Mouse (Mus musculus) midbrain, embryonic 11.5 days (tissue): ENCODE measurements around the gene Gna14. TPM values are rescaled to one million over a fixed set of nuclear protein-coding genes. Genes with fewer than 3 reads are reported as not detected.

Experiments
- ATAC-seq: fragments of 200-750 bp; cut with Nextera tagmentation; 2 replicates; pipeline ENCODE4 v1.8.0; 2017; ENCODE audit warnings: moderate TSS enrichment, moderate library complexity; ENCODE audit not compliant: low FRiP score
- DNase-seq: peaks from one replicate; pipeline ENCODE4 v3.0.0; 2015; ENCODE audit warnings: low spot score; ENCODE audit errors: missing footprints
- H3K27ac ChIP-seq: fragments of 300-500 bp; sonication (generic); 2 replicates; pipeline ENCODE4 v1.5.1; 2014; ENCODE audit warnings: low read depth, low read length
- H3K27me3 ChIP-seq: fragments of 300-500 bp; sonication (generic); 2 replicates; pipeline ENCODE4 v1.6.1; 2014; ENCODE audit warnings: mild to moderate bottlenecking, low read length, moderate library complexity, mixed read lengths; ENCODE audit not compliant: control insufficient read depth, insufficient read depth
- H3K36me3 ChIP-seq: fragments of 300-500 bp; sonication (generic); 2 replicates; pipeline ENCODE4 v1.6.1; 2014; ENCODE audit warnings: mild to moderate bottlenecking, low read length, moderate library complexity, mixed read lengths; ENCODE audit not compliant: control insufficient read depth, insufficient read depth
- H3K4me1 ChIP-seq: fragments of 300-500 bp; sonication (generic); 2 replicates; pipeline ENCODE4 v1.6.1; 2014; ENCODE audit warnings: low read length; ENCODE audit not compliant: control insufficient read depth, insufficient read depth
- H3K4me2 ChIP-seq: fragments of 300-500 bp; sonication (generic); 2 replicates; pipeline ENCODE4 v1.6.1; 2014; ENCODE audit warnings: mild to moderate bottlenecking, moderate library complexity
- H3K4me3 ChIP-seq: fragments of 300-500 bp; sonication (generic); 2 replicates; pipeline ENCODE4 v1.5.1; 2014; ENCODE audit warnings: low read depth, low read length
- H3K9ac ChIP-seq: fragments of 300-500 bp; sonication (generic); 2 replicates; pipeline ENCODE4 v1.6.1; 2014; ENCODE audit warnings: low read length
- H3K9me3 ChIP-seq: fragments of 300-500 bp; sonication (generic); 2 replicates; pipeline ENCODE4 v1.6.1; 2016; ENCODE audit warnings: low read length; ENCODE audit not compliant: control insufficient read depth
- WGBS: fragments of 180-500 bp; shearing (Covaris S2); extraction: QIAGEN DNeasy Blood & Tissue Kit; methylation state at CpG from one replicate; pipeline ENCODE4 v1.1.7; 2014; 5-methylcytosine and 5-hydroxymethylcytosine counted together
- polyA plus RNA-seq: library from polyadenylated mRNA; unstranded; fragments of >200 nt; fragmentation: Nextera tagmentation; extraction: Ambion mirVana; gene quantifications from 2 replicates; pipeline ENCODE4 v1.2.1, GENCODE M21; 2014

The Gna14 gene
- polyA plus RNA-seq, 1 experiment from 2014 or later: 0.18 TPM

DNA sequence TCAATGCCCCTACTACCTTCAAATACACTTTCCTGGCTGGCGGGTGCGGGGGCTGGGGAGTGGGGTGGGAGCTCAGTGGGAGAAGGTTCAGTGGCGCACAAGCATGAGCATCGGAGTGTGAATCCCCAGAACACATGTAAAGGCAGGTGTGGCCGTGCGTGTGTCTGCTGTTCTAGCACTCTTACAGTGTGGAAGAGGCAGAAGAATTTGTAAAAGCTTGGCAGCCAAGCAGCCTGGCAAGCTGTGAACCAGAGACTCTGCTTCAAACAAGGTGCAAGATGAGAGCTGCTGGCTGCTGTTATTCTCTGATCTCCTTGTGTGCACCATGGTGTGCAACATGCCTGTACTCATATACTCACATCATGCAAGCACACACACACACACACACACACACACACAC lies 11.1 kb downstream of the Gna14 start:
- no peaks in the 10 kb centered on the region for H3K36me3 ChIP-seq
- H3K27me3 ChIP-seq: no peaks in the 10 kb centered on the region
- DNase-seq (no peak), ATAC-seq (no peak)
- H3K27ac ChIP-seq: no peak overlapping the region
- no peak overlapping the region for H3K4me2 ChIP-seq
- no peaks in the 10 kb centered on the region for H3K4me1 ChIP-seq
- H3K4me3 ChIP-seq: no peak overlapping the region
- H3K9me3 ChIP-seq: no peaks in the 10 kb centered on the region
- no peak overlapping the region for H3K9ac ChIP-seq
- 93% methylated on average over 6 of the region's 6 CpGs for WGBS

DNA sequence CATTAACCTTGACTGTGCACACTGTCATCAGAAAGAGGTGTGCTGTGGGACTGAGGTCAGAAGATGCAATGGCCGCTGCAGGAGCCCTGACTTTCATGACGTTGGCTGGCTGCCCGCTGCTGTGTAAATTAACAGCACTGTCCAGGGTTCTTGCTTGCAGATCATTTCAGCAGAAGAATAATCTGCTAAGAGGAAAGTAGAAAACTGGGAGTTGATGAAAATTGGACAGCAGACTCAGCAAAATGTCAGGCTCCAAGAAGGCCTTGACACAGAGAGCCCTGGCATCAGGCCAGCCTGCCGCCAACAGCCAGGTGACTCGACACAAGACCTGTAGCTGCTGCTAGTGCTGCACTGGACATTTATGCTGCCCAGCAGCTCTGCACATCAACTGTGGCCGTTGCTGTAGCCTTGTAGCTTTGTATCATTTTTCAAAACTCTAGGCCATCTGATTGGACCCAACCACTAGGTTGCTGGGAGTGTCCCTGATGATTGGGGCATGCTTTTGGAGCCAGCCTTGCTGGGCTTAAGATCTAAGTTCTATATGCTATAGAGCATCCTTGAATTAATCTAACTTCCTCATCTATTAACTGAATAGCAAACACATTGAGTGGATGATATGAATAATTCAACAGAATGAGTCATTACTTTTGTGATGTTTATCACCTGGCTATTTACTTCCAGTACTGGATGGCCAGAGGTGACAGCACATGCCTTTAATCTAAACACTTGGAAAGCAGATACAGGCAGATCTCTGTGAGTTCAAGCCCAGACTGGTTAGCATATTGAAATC lies 12.5 kb downstream of the Gna14 start:
- no peak overlapping the region for H3K9ac ChIP-seq
- ATAC-seq: no peak
- DNase-seq: no peak
- no peaks in the 10 kb centered on the region for H3K36me3 ChIP-seq
- no peaks in the 10 kb centered on the region for H3K27me3 ChIP-seq
- no peaks in the 10 kb centered on the region for H3K9me3 ChIP-seq
- H3K4me1 ChIP-seq: no peaks in the 10 kb centered on the region
- no peak overlapping the region for H3K4me2 ChIP-seq
- no peak overlapping the region for H3K27ac ChIP-seq
- no peak overlapping the region for H3K4me3 ChIP-seq
- 86% methylated on average over 6 of the region's 6 CpGs for WGBS

DNA sequence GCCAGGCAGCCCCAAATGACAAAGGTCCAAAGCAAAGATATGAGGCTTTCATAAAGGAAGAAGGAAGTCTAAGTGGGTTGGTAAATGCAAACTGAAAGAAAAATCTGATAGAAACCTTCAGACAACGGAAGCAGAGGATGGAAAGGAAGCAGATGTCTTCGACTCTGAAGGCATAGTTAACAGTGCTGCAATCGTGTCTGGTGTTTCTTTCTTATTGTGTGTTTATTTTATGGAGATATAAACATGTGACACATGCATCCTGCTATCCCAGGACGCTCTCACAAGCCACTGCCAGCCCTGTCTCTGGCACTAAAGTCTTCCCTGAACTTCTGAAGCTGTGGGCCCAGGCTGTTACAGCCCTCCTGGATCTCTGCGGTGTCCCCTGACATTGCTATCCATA lies 13.2 kb downstream of the Gna14 start:
- DNase-seq: no peak
- no peaks in the 10 kb centered on the region for H3K4me1 ChIP-seq
- H3K4me2 ChIP-seq: no peak overlapping the region
- no peaks in the 10 kb centered on the region for H3K27me3 ChIP-seq
- no peaks in the 10 kb centered on the region for H3K9me3 ChIP-seq
- H3K27ac ChIP-seq: no peak overlapping the region
- no peak overlapping the region for H3K4me3 ChIP-seq
- ATAC-seq: no peak
- no peak overlapping the region for H3K9ac ChIP-seq
- 87% methylated on average over 5 of the region's 5 CpGs for WGBS
- H3K36me3 ChIP-seq: no peaks in the 10 kb centered on the region

DNA sequence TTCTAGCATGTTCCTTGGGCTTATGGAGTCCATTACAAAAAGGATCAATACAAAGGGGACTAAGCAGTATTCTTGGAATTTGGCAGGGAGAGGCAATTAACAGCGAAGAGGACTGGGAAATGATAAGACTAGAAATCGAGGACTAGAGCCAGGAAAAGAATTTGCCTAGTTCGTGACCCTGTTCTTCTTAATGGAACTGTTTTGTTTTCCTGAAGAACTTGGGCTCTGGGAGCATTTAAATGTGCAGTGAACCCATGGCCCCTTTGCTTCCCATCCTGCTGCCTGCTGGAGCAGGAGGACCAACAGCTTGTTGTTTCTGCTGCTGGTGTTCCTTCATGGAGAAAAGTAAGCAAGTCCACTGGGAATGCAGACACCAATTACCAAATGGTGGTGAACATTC lies 15.3 kb downstream of the Gna14 start:
- Histone ChIP-seq H3K9ac (no peak overlapping the region), H3K4me1 (no peaks in the 10 kb centered on the region), H3K27ac (no peak overlapping the region), H3K4me2 (no peak overlapping the region), H3K4me3 (no peak overlapping the region), H3K36me3 (no peaks in the 10 kb centered on the region), H3K27me3 (no peaks in the 10 kb centered on the region), H3K9me3 (no peaks in the 10 kb centered on the region)
- 84% methylated on average over 3 of the region's 3 CpGs for WGBS
- ATAC-seq (no peak), DNase-seq (no peak)

DNA sequence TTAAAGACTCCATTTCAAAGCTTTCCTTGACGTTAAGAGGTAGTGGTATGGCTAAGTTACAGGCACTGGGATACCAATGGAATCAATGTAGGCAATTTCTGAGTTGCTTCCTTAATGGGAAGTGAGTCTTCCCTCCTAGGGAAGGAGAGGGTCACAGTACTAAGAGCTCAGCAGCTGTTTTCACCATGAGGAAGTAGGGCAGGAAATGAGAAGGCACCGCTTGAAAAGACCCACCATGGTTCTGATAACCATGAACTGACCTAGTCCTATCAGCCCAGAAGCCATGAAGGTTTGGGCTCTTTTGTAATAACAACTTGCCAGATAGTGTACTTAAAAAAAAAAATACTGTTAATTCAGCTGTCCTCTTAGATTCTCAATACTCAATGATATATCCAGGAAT lies 20.6 kb downstream of the Gna14 start:
- Histone ChIP-seq H3K9me3 (no peaks in the 10 kb centered on the region), H3K4me2 (no peak overlapping the region), H3K27ac (no peak overlapping the region), H3K9ac (no peak overlapping the region), H3K4me1 (0 out of 2 replicates have a peak, but pooled peaks cover 2% of the 10 kb centered on the region), H3K4me3 (no peak overlapping the region), H3K36me3 (no peaks in the 10 kb centered on the region), H3K27me3 (no peaks in the 10 kb centered on the region)
- no peak for DNase-seq
- ATAC-seq: no peak
- 89% methylated on average over 2 of the region's 2 CpGs for WGBS

DNA sequence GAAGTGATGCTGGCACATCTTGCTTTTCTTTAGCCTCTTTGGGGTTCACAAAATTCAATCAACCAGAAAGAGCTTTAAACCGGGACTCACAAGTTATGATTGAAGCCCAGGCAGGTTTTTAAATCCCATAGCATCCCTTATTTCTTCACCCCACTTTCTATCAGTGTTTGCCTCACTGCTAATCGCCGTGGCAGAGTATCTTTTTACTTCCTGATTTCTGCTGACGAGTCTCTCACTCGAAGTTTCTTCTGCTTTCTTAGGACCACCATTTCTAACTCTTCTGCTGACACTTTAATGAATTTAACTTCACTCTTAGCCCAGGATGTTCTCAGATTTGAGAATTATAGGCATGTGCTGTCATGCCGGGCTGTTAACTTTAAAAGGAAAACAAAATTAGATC lies 21.6 kb downstream of the Gna14 start:
- DNase-seq: no peak
- Histone ChIP-seq H3K9ac (no peak overlapping the region), H3K4me2 (no peak overlapping the region), H3K9me3 (no peaks in the 10 kb centered on the region), H3K27ac (no peak overlapping the region), H3K27me3 (no peaks in the 10 kb centered on the region), H3K4me1 (0 out of 2 replicates have a peak, but pooled peaks cover 2% of the 10 kb centered on the region), H3K4me3 (no peak overlapping the region), H3K36me3 (no peaks in the 10 kb centered on the region)
- ATAC-seq: no peak
- WGBS: 92% methylated on average over 6 of the region's 6 CpGs

DNA sequence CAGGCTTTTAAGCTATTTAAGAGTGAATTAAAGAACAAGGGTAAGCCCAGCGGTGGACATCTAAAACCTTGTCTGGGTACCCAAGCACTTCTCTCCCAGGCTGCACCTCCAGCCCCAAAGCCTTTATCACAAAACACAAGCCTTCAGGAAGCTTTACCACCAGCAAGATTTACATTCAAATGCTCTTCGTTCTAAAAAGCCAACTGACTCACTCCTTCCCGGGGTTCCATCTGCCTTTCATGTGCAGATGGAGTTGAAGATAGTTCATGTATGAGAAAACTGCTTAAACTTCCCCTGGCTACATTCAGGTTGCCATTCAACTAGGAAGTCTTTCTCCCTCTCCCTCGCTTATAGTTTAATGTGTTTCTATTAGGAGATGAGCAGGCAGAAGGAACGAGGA lies 23.8 kb downstream of the Gna14 start:
- no peak for ATAC-seq
- Histone ChIP-seq H3K27ac (no peak overlapping the region), H3K9ac (no peak overlapping the region), H3K4me2 (no peak overlapping the region), H3K36me3 (no peaks in the 10 kb centered on the region), H3K4me3 (no peak overlapping the region), H3K27me3 (no peaks in the 10 kb centered on the region), H3K4me1 (0 out of 2 replicates have a peak, but pooled peaks cover 2% of the 10 kb centered on the region), H3K9me3 (no peaks in the 10 kb centered on the region)
- 46% methylated on average over 5 of the region's 5 CpGs for WGBS
- no peak for DNase-seq

DNA sequence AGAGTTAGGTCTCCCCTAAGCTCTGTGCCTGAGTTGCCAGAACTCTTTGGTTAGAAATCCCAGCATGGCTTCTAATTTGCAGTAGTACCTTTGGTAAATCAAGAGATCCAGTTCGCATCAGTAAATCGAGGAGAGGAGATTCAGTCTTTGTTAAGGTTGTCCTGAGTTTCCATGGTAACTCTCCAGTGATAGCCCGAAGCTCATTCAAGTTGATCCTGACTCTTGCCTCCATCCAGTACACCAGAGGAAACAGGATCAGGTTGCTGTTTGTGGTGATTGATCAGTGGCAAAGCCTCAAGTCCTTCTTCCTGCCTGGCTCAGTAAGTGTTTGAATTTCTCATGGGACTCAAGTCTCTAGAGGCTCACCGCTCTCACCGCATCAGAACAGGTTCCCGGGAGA lies 24.7 kb downstream of the Gna14 start:
- Histone ChIP-seq H3K27me3 (no peaks in the 10 kb centered on the region), H3K9ac (no peak overlapping the region), H3K27ac (no peak overlapping the region), H3K4me2 (no peak overlapping the region), H3K9me3 (no peaks in the 10 kb centered on the region), H3K4me1 (0 out of 2 replicates have a peak, but pooled peaks cover 2% of the 10 kb centered on the region), H3K4me3 (no peak overlapping the region), H3K36me3 (no peaks in the 10 kb centered on the region)
- ATAC-seq (no peak), DNase-seq (no peak)
- WGBS: 59% methylated on average over 6 of the region's 6 CpGs

DNA sequence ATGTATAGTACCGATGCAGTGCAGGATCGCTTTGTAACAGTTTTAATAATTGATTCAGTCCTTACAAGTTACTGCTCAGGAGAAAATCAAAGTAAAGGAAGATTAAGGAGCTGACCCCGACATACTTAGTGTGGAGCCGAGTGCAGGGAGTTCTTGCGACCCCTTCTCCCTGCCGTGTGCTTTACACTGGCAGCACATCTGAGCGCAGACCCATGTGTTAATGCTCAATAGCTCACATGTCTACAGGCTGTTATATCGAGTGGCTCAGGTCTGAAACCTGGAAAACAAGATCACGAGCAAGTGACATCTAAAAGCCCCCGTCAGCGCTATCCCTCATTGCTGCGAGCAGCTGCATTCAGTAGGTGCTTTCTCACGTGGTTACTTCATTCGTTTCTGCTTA lies 25.3 kb downstream of the Gna14 start:
- H3K9ac ChIP-seq: no peak overlapping the region
- 88% methylated on average over 14 of the region's 14 CpGs for WGBS
- no peak overlapping the region for H3K4me2 ChIP-seq
- H3K36me3 ChIP-seq: no peaks in the 10 kb centered on the region
- no peaks in the 10 kb centered on the region for H3K9me3 ChIP-seq
- no peak for DNase-seq
- no peaks in the 10 kb centered on the region for H3K27me3 ChIP-seq
- H3K4me3 ChIP-seq: no peak overlapping the region
- no peak for ATAC-seq
- H3K27ac ChIP-seq: no peak overlapping the region
- 0 out of 2 replicates have a peak, but pooled peaks cover 2% of the 10 kb centered on the region for H3K4me1 ChIP-seq
